Mouse (Mus musculus) heart, postnatal 0 days (tissue): ENCODE data around the gene Tmem273. TPM values are rescaled to one million over a fixed set of nuclear protein-coding genes. Genes with fewer than 3 reads are reported as not detected.
A peak's percentile ranks its signal among the peaks of the same experiment; 100 is the strongest.

Source experiments
- ATAC-seq: fragments of 200-750 bp; cut with Nextera tagmentation; 2 replicates; pipeline ENCODE4 v1.8.0; 2017; ENCODE audit warnings: low read depth, moderate number of reproducible peaks, moderate library complexity; ENCODE audit not compliant: insufficient read depth
- DNase-seq: peaks from one replicate; pipeline ENCODE4 v3.0.0-alpha.2; 2016; ENCODE audit warnings: low spot score
- H3K27ac ChIP-seq: fragments of 300-500 bp; sonication (generic); 2 replicates; pipeline ENCODE4 v1.5.1; 2014; ENCODE audit warnings: low read depth, mild to moderate bottlenecking
- H3K27me3 ChIP-seq: fragments of 300-500 bp; sonication (generic); 2 replicates; pipeline ENCODE4 v1.6.1; 2014; ENCODE audit warnings: low read length, mixed read lengths; ENCODE audit not compliant: control insufficient read depth, insufficient read depth
- H3K36me3 ChIP-seq: fragments of 300-500 bp; sonication (generic); replicated peaks from 2 replicates; pipeline ENCODE4 v1.6.1; 2014; ENCODE audit warnings: low read length, mixed read lengths; ENCODE audit not compliant: control insufficient read depth, insufficient read depth
- H3K4me1 ChIP-seq: fragments of 300-500 bp; sonication (generic); 2 replicates; pipeline ENCODE4 v1.6.1; 2014; ENCODE audit warnings: antibody characterized with exemption; ENCODE audit not compliant: control insufficient read depth, insufficient read depth
- H3K4me2 ChIP-seq: fragments of 300-500 bp; sonication (generic); 2 replicates; pipeline ENCODE4 v1.6.1; 2014; ENCODE audit warnings: low read depth, mild to moderate bottlenecking, low read length, moderate library complexity
- H3K4me3 ChIP-seq: fragments of 300-500 bp; sonication (generic); 2 replicates; pipeline ENCODE4 v1.5.1; 2014; ENCODE audit warnings: low read depth, low read length
- H3K9ac ChIP-seq: fragments of 300-500 bp; sonication (generic); replicated peaks from 2 replicates; pipeline ENCODE4 v1.6.1; 2014; ENCODE audit warnings: low read depth, low read length, mixed read lengths
- H3K9me3 ChIP-seq: fragments of 300-500 bp; sonication (generic); replicated peaks from 2 replicates; pipeline ENCODE4 v1.6.1; 2016; ENCODE audit warnings: low read length; ENCODE audit not compliant: control insufficient read depth
- CTCF ChIP-seq: IDR thresholded peaks from 2 replicates; pipeline ENCODE4 v1.5.1; 2016; ENCODE audit warnings: antibody characterized with exemption, control low read depth, low read depth
- EP300 ChIP-seq: IDR thresholded peaks from 2 replicates; pipeline ENCODE4 v1.6.1; 2016; ENCODE audit warnings: antibody characterized with exemption, low read depth
- WGBS: fragments of 180-500 bp; shearing (Covaris S2); extraction: QIAGEN DNeasy Blood & Tissue Kit; methylation state at CpG from one replicate; pipeline ENCODE4 v1.1.7; 2014; 5-methylcytosine and 5-hydroxymethylcytosine counted together
- polyA plus RNA-seq: library from polyadenylated mRNA; unstranded; fragments of >200 nt; fragmentation: Nextera tagmentation; extraction: Ambion mirVana; gene quantifications from 2 replicates; pipeline ENCODE4 v1.2.1, GENCODE M21; 2015
- total RNA-seq: library from RNA; depleted of rRNA; stranded (reverse); fragments of >200 nt; gene quantifications from 2 replicates; pipeline ENCODE4 v1.2.3, GENCODE M21; 2014; ENCODE audit warnings: low replicate concordance

Tmem273 gene
- total and polyA plus RNA-seq, 2 experiments from 2014 or later, result 0.27 to 0.42 TPM

- ATAC-seq (no peak), DNase-seq (no peak)
- Histone ChIP-seq H3K4me1 (0 out of 2 replicates have a peak, but pooled peaks cover 4% of the 10 kb centered on the region), H3K27me3 (no peaks in the 10 kb centered on the region), H3K9ac (no peak within 1 kb of the TSS), H3K4me2 (no peak within 1 kb of the TSS), H3K4me3 (no peak within 1 kb of the TSS), H3K27ac (no peak within 1 kb of the TSS), H3K36me3 (no peaks in the 10 kb centered on the region), H3K9me3 (no peaks in the 10 kb centered on the region)
- 71% methylated on average over 8 of the region's 8 CpGs for WGBS
- TF ChIP-seq EP300, result no peak
- TF ChIP-seq CTCF, result no peak
Measured at GRCm38 (mm10) chr14:32833847-32834246, 48.1 kb downstream of the Tmem273 start, which contains the start of gene Fam170b. Fam170b (plus strand) TSS chr14:32833962.

- ATAC-seq, result 0 out of 2 replicates have a peak, but pooled peaks have one; percentile 17
- WGBS, result 57% methylated on average over 14 of the region's 14 CpGs
- H3K27me3 ChIP-seq, result no peaks in the 10 kb centered on the region
Measured at GRCm38 (mm10) chr14:32835181-32835580, 49.4 kb downstream of the Tmem273 start.

GRCm38 (mm10) chr14:32835596-32835995 lies 49.8 kb downstream of the Tmem273 start:
- Histone ChIP-seq H3K36me3 (no peaks in the 10 kb centered on the region), H3K4me1 (0 out of 2 replicates have a peak, but pooled peaks cover 4% of the 10 kb centered on the region), H3K9ac (no peak overlapping the region), H3K4me2 (peak overlapping the region; percentile 24; the same call in 1 of the 2 replicates), H3K4me3 (no peak overlapping the region), H3K27me3 (no peaks in the 10 kb centered on the region), H3K9me3 (no peaks in the 10 kb centered on the region), H3K27ac (no peak overlapping the region)
- TF ChIP-seq EP300 (no peak), CTCF (no peak)
- no peak for DNase-seq
- 77% methylated on average over 14 of the region's 14 CpGs for WGBS
- ATAC-seq, result 0 out of 2 replicates have a peak, but pooled peaks have one; percentile 20

More at GRCm38 (mm10) chr14:32835181-32835580, 49.4 kb downstream of the Tmem273 start:
- no peak for TF ChIP-seq CTCF
- TF ChIP-seq EP300, result no peak
- H3K36me3 ChIP-seq, result no peaks in the 10 kb centered on the region
- 0 out of 2 replicates have a peak, but pooled peaks cover 4% of the 10 kb centered on the region for H3K4me1 ChIP-seq
- DNase-seq, result no peak
- H3K4me2 ChIP-seq, result peak overlapping the region; percentile 24; the same call in 1 of the 2 replicates
- H3K9ac ChIP-seq, result no peak overlapping the region
- H3K4me3 ChIP-seq, result no peak overlapping the region
- H3K9me3 ChIP-seq, result no peaks in the 10 kb centered on the region
- no peak overlapping the region for H3K27ac ChIP-seq

- ATAC-seq, result no peak
- H3K4me3 ChIP-seq, result no peak overlapping the region
- no peaks in the 10 kb centered on the region for H3K9me3 ChIP-seq
- H3K27ac ChIP-seq, result no peak overlapping the region
- no peak overlapping the region for H3K4me2 ChIP-seq
- TF ChIP-seq EP300, result no peak
- TF ChIP-seq CTCF, result no peak
- H3K9ac ChIP-seq, result no peak overlapping the region
- no peaks in the 10 kb centered on the region for H3K27me3 ChIP-seq
- 0 out of 2 replicates have a peak, but pooled peaks cover 4% of the 10 kb centered on the region for H3K4me1 ChIP-seq
- no peaks in the 10 kb centered on the region for H3K36me3 ChIP-seq
- DNase-seq, result no peak
- WGBS, result 86% methylated on average over 11 of the region's 11 CpGs
Measured at GRCm38 (mm10) chr14:32836191-32836590, 50.4 kb downstream of the Tmem273 start.

- no peaks in the 10 kb centered on the region for H3K36me3 ChIP-seq
- no peak overlapping the region for H3K4me2 ChIP-seq
- no peak for DNase-seq
- TF ChIP-seq CTCF (no peak), EP300 (no peak)
- H3K9me3 ChIP-seq, result no peaks in the 10 kb centered on the region
- H3K27ac ChIP-seq, result no peak overlapping the region
- no peaks in the 10 kb centered on the region for H3K4me1 ChIP-seq
- no peak overlapping the region for H3K9ac ChIP-seq
- no peak overlapping the region for H3K4me3 ChIP-seq
- no peak for ATAC-seq
- H3K27me3 ChIP-seq, result no peaks in the 10 kb centered on the region
Measured at GRCm38 (mm10) chr14:32842052-32842451, 56.3 kb downstream of the Tmem273 start.

- H3K36me3 ChIP-seq, result no peaks in the 10 kb centered on the region
- peaks cover 6% of the 10 kb centered on the region; the same call in 1 of the 2 replicates for H3K4me1 ChIP-seq
- no peak overlapping the region for H3K27ac ChIP-seq
- no peak overlapping the region for H3K4me3 ChIP-seq
- H3K27me3 ChIP-seq, result no peaks in the 10 kb centered on the region
- H3K9me3 ChIP-seq, result no peaks in the 10 kb centered on the region
- no peak for DNase-seq
- 89% methylated on average over 4 of the region's 4 CpGs for WGBS
- H3K4me2 ChIP-seq, result no peak overlapping the region
- ATAC-seq, result no peak
- H3K9ac ChIP-seq, result no peak overlapping the region
- no peak for TF ChIP-seq EP300
- TF ChIP-seq CTCF, result no peak
Measured at GRCm38 (mm10) chr14:32854059-32854458, 68.3 kb downstream of the Tmem273 start.
